Mouse (Mus musculus) CD4-positive, CD25-positive, alpha-beta regulatory T cell, adult 2 months (primary cell): ENCODE data around the gene Rspo1.
"Not testable (repeated sequence)": the region's sequence is repeated elsewhere in the genome, so short reads cannot be mapped to it uniquely, and the experiment has no call there.

ENCODE experiments used
- DNase-seq: peaks from one replicate; pipeline ENCODE4 v3.0.0-alpha.2; 2012; ENCODE audit warnings: low read depth, low spot score

Gene Rspo1

DNA sequence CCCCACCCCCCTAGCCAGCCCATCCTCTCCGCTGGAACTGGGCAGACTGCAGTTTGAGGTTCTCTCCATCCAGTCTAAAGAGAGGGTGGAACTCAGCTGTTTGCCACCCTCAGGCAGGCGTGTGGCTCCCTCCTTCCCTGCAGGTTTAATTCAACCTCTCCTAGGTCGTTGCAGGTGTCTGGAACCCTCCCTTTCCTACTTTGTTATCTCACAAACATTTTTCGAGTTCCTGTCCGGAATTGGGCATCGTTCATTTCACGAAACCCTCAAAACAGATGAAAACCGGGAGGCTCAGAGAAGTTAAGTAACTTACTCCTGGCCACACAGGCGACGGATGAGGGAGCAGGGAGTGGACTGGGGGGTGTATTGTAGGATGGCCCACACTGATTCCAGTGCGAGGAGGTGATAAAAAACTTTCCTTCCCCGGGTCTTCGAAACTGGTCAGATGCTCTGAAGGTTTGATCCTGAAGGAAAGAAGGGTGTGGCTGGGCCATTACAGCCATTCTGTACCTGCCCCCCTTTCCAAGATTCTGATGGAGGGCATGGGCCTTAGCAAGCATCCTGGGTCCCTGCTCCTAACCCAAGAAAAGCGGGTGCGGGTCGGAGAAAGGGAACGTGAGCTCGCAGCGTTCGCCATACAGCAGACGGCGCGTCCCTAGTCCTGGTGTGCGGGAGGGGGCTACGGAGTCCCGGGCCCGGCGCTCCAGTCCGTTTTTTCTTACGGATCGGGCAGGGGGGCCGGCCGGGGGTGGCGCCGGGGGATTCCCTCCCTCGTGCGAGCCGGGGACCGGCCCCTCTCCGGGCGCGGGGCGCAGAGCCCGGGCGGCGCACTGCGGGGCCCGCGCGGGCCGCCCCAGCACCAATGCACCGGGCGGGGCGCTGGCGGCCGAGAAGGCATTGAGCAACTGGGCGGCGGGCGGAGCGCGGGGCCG, at the start of gene Rspo1:
Gene Rspo1 (plus strand): TSS at position 760 of the 932 bp plus-strand sequence.
- no peak for DNase-seq

DNA sequence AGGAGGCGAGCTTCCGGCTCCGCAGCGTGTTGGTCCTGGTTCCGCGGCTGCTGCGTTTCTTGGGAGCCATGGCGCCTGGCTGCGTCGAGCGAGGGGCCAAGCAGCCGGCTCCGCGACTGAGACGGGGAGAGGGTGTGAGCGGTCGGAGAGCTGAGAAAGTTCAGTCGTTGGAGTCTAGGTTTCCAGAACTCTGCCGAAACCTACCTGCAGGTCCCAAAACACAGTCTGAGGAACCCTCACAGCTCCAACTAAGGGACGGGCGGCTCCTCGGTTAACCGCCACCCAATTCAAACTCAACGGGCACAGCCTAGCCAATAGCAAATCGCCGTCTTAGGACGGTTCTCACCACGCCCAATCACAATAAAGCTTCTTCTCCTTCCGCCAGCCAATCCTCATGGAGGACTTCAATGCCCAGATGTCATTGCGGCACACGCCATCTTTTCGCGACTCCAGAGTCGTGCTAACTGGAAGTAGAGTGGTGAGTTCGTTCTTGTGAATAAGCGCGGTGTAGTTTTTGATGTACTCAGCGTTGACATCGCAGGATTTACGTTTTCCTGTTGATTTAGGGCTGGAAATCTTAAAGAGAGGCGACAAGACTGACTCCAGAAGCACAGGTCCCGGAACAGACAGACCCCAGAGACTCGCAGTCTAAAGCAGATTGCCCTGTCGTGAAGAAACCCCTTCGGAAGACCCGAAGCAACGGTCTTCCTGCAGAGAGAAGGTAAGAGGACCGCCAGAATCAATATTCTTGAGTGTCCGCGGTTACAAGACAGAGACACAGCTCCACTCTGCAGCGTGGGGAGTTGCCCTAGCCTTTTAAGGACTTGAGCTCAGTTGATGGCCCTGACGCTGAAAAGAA, 49.4 kb upstream of the Rspo1 start, which contains the start of gene 9930104L06Rik:
Gene 9930104L06Rik (plus strand): TSS at position 436 of the 859 bp plus-strand sequence.
- peak; percentile 97 for DNase-seq

DNA sequence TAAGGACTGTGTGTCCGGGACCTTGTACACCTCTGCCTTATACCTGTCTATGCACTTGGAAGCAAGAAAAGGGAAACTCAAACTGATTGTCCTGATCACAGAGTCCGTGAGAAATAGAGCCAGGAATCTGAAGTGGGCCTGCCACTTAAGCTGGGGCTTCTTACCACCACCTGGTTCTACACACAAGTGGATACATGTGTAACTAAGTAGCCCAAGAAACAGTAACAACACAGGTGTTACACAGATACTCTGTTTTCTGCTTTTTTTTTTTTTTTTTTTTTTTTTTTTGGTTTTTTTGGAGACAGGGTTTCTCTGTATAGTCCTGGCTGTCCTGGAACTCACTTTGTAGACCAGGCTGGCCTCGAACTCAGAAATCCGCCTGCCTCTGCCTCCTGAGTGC, 47.0 kb upstream of the Rspo1 start, which contains the start of gene Cdca8:
Gene Cdca8 (minus strand): TSS at position 101 of the 400 bp plus-strand sequence.
- DNase-seq: not testable (repeated sequence)

DNA sequence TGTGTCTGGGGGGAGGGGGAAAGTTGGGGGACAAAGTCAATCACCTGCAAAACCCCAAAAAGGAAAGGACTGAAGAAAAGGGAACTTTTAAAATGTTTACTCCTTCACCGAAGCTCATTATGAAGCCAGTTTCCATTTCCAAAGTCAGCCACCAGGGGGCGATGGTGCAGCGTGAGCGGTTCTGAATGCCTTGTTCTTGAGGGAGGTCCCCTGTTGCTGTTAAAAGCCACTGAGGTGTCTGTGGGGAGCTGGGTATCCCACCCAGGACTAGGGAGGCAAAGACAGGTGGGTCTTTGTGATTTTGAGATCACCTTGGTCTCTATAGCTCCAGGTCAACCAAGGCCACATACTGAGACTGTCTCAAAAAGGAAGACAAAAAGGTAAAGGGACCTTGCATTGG, 43.2 kb upstream of the Rspo1 start:
- DNase-seq: peak; percentile 85

DNA sequence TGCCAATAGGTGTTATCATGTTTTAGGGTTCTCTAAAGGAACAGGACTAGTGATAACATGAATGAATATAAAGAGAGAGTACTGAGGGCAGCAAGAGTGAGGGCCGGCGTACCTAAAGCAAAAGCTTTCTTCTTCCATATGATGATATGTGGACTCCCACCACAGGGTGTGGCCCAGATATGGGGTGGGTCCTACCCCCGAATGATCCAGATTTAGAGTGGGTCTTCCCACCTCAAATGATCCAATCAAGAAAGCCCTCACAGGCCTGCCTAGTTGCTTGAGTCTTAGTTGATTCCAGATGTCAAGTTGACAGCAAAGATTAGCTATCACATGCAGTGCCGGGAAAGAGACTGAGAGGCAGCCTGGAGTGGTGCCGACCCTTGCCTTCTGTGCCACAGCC, 42.4 kb upstream of the Rspo1 start:
- no peak for DNase-seq

DNA sequence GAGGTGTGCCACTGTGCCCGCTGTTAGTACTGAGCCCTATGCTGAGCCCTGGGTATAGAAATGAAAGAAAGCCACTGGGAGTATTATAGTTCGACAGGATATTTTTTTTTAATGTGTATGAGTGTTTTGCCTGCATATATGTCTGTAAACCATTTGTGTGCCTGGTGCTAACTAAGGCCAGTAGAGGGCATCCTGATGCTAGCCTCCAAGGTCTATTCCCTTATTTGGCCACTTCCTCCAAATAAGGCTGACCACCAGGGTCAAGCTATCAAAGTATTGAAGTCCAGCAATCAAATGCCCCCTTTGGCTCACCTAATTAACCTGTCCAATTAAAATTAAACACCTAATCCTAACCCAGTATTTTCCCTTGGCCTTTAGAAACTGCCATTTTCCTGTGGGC, 41.3 kb upstream of the Rspo1 start:
- no peak for DNase-seq

DNA sequence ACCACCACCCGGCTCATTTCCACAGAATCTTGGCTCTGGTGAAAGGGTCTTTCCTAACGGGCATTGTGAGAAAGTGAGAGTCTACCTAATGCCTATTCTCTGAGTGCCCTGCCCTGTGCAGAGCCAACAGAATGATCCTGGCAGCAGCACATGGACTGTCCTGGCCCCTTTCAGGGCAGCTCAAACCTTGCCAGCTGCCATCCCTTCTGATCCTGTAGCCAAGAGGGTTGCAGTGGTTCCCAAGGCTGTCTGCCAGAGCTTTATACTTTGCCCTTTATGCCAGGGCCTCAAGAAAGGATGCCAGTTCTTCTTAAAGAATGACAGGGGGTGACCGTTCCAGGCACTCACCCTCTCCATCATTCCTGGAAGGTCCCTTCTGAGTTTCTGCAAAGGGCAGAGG, 36.7 kb upstream of the Rspo1 start:
- no peak for DNase-seq

DNA sequence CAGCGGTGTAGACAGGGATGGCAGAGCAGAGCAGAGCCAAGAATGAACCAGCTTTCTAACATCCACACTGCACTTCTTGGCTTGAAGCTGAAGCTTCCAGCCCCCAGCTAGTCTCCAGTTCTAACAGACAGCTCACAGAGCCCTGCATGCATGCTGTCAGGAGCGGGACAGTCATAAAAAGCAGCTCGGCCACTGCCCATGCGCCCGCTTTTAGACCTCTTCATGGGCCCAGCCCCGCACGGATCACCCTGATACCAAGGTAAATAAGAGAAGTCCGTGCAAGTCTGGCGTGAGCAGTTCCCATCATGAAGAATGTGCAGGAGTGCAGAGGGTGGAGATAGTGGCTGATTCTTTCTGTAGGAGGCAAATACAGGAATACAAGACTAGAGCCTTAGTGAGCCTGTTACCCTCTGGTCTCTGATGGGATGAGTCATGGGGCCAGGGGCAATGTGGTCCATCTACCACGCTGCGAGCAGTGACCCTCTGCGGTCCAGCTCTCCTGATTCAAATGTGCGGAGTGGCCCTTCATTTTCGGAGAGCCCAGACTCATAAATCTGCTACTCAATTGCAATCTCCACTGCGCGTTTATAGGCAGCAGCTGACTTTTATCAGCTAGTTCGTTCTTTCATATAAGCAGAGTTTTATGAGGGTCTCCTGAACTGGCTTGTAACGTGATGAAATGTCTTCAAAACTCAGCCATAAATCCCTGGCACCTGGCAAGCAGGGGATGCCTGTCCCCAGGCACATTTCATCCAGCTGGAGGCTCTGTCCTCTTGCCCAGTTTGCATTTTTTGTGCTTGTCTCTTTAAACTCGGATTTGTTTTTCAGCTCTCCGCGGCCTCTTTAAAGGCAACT, 35.8 kb upstream of the Rspo1 start:
- DNase-seq: no peak

DNA sequence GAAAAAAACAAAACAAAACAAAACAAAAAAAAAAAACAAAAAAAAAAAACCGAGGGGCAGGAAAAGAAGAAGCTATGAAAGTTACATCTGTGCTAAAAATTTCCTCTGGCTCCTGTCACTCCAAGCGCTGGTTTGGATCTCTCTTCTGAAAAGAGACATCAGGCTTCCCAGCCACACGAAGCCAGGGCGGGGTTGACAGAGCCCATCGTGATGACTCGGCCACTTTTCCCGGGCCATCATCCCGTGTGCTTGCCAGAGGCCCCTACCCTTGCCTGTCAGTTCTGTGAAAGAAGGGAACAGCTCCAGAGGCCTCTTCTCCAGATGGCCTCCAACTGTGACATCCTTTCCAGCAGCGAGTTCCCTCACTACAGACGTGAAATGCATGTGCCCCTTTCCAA, 35.2 kb upstream of the Rspo1 start:
- no peak for DNase-seq

DNA sequence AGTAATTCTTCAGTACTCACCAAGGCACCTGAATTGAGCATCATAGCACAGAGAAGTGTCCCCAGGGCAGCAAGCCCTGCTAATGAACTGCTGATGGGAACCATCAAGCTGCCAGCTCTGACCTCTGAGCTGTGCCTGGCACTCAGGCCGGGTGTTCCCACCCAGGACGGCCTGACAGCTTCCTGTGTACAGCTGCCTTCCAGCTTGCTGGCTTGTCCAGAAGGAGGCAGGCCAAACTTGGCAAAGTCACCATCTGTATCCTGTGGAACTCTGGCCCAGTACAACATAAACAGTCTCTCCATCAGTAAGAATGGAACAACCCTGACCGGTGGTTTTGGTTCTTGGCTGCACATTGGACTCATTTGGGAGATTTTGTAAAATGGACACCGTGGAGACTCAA, 32.7 kb upstream of the Rspo1 start:
- no peak for DNase-seq

DNA sequence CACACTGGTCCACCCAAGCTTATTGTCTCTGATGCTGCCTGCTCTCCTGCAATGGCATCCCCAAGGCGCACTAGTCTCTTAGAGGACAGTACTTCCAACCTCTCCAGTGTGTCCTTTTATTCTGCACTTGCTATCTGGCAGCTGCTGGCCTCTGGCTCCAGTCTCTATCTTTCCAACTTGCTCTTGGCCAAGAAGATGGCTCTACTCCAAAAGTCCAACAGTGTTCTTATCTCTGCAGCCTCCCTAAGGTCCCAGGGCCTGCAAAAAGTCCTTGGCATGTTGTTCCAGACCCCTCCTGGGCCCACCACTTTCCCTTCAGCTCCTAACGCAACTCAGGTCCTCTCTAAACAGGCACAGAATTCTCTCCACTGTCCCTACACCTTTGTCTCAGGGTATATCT, 28.9 kb upstream of the Rspo1 start:
- no peak for DNase-seq

DNA sequence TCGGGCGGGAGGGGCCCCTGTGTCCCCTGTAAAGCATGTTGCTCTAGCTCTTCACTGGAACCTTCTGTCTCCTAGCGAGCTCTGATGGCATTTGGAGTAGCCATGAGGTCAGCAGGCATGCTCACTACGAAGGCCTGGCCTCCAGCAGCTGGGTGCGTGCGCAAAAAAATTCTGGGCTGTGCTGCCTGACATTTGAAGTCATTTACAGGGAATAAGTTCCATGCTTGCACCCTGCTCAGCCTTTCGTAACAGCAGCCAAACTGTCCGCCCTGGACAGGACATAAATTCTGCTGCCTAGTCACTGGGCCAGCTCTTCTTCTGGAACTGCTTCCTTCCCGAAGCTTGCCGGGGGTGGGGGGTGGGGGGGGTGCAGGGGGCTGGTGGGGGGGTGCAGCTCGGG, 27.2 kb upstream of the Rspo1 start:
- no peak for DNase-seq

DNA sequence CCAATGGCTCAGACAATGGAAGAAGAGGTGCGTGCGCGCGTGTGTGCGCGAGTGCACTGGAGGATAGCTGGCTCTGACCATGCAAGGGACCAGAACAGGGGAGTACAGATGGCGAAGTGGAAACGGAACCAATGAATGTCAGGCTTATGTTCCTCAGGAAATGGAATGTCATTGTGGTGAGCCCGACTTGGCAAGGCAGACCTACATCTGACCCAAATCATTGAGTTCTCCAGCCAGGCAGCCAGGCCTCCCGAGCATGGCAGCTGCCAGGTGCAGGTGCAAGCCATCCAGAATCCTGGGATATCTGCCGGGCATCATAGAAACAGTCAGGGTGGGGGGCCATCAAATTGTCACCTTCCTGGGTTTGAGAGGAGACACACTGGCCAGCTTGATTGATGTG, 25.3 kb upstream of the Rspo1 start:
- DNase-seq: no peak

DNA sequence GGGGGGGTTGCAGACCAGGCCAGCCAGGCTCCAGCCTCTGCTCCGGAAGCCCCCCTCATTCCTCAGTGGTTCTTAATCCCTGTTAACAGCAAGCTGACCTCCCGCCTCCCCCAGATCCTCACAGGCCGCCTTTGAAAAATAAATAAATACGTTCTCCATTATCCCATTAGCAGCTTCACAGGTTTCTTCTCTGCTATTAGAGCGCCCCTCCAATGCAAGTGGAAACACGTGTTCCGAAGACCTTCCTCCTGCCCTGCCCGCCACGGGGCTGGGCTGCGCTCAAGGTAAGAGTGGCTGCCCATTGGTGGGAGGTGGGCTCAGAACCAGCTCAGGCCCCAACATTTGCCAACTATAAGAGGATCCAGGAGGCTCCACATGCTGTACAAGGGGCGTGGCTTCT, 23.7 kb upstream of the Rspo1 start:
- no peak for DNase-seq

DNA sequence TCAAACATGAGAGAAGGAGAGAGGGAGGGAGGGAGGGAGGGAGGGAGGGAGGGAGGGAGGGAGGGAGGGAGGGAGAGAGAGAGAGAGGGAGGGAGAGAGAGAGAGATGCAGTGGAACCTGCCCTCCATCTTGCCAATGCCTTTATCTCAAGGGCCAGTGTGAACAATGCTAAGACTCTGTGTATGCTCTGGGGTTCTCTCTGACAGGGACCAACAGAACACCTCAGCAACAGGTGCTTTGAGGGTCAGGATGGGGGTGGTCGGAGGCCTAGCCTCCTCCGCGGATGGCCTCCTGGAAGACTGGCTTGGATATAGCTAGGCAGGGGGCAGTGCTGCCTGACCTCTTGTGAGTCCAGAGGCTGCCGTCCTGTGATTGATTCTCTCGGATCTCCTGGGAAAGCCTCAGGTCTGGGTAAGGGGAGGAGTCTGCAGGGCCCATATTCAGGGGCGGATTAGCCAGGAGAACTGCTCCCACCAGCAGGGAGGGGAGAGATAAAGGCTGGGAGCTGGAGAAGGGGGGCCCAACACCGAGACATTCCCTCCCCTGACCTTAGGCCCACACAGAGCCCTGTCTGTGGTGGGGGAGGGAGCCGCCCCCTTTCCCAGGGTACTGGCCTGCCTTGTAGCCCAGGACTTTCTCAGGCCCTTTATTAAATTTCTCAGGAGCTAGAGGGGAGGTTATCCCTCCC, 21.2 kb upstream of the Rspo1 start:
- no peak for DNase-seq

DNA sequence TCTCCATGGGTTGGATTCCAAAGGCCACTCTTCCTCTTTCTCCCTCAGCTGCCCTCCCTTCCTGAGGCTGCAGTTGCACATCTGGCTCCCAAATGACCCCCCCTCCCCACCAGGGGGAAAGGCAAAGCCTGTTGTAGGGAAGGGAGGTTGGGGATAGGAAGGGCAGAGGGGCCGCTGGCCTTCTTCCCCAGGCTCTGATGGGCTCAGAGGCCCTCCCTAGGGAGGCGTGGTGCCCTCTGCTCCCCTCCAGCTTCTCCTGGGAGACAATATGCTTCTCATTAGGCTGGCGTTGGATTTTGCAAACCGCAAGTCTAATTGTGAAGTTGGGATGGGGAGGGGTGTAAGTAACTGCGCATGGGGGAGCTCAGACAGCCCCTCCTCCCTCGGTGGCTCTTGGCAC, 17.5 kb upstream of the Rspo1 start:
- no peak for DNase-seq

DNA sequence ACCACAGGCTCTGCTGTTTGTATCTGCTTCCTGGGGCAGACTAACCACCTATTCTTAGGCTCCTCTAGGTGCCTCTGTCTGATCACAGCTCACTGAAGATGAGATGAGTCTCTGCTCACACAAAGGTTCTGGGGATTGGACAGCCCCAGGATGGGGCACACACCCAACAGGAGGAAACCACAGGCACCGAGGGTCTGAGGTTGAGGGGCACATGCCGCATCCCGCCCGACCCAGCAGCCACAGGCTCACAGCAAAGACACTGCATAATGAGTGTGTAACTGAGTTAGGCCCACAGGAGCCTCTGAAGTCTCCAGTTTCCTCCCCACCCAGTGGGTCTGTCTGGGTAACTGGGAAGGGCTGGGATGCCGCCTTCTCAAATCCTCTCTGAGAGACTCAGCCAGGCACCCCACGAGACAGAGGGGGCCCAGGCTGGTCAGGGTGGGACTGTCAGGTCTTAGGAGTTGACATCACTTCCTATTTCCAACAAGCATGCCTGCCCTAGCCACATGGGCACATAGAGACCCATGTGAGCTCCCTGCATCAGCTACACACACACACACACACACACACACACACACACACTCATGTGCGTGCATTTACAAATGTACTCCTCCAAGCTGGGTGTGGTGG, 16.9 kb upstream of the Rspo1 start:
- DNase-seq: no peak

DNA sequence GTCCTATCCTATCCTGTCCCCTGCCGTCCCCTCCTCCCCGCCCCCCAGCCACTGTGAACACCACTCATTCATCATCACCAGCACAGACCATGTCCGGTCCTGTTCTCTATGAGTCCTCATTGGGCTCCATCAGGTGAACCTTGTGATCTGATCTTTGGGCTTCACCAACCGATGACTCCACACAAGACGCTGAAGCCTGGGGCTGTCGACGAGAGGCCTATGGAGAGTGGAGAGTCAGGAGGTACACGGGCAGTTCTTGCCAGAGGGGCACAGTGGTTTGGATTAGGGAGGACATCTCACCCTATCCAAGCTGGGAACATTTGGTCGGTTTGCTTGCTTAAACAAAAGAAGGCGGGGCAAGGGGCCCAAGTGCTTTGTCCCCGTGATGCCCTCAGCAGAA, 16.0 kb upstream of the Rspo1 start:
- DNase-seq: no peak

DNA sequence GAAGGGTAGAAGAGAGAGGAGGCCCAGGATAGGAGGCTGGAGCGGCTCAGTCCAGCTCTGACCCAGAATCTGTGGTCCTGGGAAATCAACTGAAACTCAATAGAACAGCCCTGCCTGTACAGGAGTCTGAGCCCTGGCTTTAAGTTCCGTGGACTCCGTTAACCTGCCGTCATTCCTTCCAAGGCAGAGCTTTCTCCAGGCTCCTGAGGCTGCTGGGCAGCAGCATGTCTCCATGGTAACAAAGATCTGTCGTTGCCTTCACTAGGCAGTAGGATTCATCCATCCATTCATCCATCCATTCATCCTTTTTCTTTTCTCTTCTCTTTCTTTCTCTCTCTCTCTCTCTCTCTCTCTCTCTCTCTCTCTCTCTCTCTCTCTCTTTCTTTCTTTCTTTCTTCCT, 15.6 kb upstream of the Rspo1 start:
- no peak for DNase-seq

DNA sequence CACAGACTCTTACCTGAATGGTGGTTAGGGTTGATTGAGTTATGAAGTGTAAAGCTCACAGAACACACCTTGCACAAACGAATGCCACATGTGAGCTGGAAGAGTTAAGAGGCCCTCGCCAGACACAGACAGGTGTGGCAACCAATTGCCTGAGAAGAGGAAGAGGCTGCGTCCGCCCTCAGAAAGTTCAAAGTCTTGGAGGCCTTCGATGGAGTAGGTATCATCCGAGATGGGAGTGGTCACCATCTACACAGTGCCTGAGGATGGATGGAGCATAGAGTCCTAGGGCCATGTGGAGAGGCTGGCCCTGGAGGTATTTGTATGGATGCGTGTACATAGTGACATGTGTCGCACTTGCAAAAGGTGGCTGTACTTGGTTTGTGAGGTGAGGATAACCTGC, 15.1 kb upstream of the Rspo1 start:
- DNase-seq: no peak

DNA sequence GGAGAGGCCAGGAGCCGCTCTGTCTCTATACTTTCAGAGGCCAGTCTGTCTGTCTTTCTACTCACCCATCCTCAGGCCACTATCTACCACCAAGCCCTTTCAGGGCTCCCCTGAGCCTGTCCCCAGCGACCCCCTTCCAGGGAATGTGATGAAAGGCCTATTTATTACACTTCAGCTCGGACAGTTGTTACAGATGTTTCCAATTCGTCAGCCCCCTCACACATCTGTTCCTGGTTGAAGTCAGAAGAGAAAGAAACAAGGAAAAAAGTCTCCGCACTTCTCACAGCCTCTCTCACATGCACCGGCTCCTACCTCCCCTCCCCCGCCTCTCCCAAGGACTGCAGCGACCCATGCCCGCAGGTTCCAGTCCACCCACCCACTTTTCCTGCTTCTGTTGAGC, 13.9 kb upstream of the Rspo1 start:
- DNase-seq: no peak
